Mouse (Mus musculus) bone marrow, adult 2 months (tissue): ENCODE measurements around the gene Gm10662. TPM values are rescaled to one million over a fixed set of nuclear protein-coding genes. Genes with fewer than 3 reads are reported as not detected.
"Not testable (repeated sequence)": the region's sequence is repeated elsewhere in the genome, so short reads cannot be mapped to it uniquely, and the experiment has no call there.

Experiments used
- H3K27ac ChIP-seq: fragments of 200-500 bp; 2 replicates; pipeline ENCODE4 v1.5.1; 2012; ENCODE audit warnings: low read depth, mild to moderate bottlenecking, control low read depth, inconsistent platforms, low read length; ENCODE audit not compliant: control insufficient read depth, poor library complexity, insufficient read depth
- H3K4me1 ChIP-seq: fragments of 200-500 bp; 2 replicates; pipeline ENCODE4 v1.6.1; 2011; ENCODE audit warnings: low read length; ENCODE audit not compliant: control insufficient read depth, insufficient read depth
- H3K4me3 ChIP-seq: fragments of 200-500 bp; replicated peaks from 2 replicates; pipeline ENCODE3; 2011; ENCODE audit warnings: mild to moderate bottlenecking, low read depth, low read length, control low read depth; ENCODE audit not compliant: control insufficient read depth
- WGBS: fragments of 180-500 bp; shearing (Covaris S2); methylation state at CpG from one replicate; pipeline ENCODE4 v1.1.7; 2018; 5-methylcytosine and 5-hydroxymethylcytosine counted together
- polyA plus RNA-seq: library from polyadenylated mRNA; stranded (reverse); fragments of >200 nt; gene quantifications from 2 replicates; pipeline ENCODE4 v1.2.4, GENCODE M21; 2011; ENCODE audit warnings: low replicate concordance; ENCODE audit not compliant: missing spikeins, insufficient read depth, insufficient read length

Gm10662 gene
- 2.6 TPM in 1 of 2 replicates, not detected in the other for polyA plus RNA-seq

GRCm38 (mm10) chr7:23144380-23144779, at the start of gene Gm10662:
TSS of gene Gm10662 (minus strand) at chr7:23144480.
- H3K4me1 ChIP-seq, H3K4me3 ChIP-seq, H3K27ac ChIP-seq: not testable (repeated sequence)
- no CpG with 5 or more reads among the region's 1 CpGs for WGBS

GRCm38 (mm10) chr7:23163505-23163904, 19.2 kb upstream of the Gm10662 start:
- not testable (repeated sequence) for H3K4me3 ChIP-seq, H3K4me1 ChIP-seq, H3K27ac ChIP-seq
- WGBS = 83% methylated on average over 10 of the region's 10 CpGs

Other genes starting within 250 kb of the Gm10662 start
- not detected in 2 replicates for gene Gm4214, start 159.8 kb downstream of the Gm10662 start, polyA plus RNA-seq
- gene Gm4216, start 124.6 kb downstream of the Gm10662 start, polyA plus RNA-seq = not detected in 2 replicates
- gene Vmn1r163, start 88.9 kb downstream of the Gm10662 start, polyA plus RNA-seq = not detected in 2 replicates
- gene Gm8720, start 77.0 kb downstream of the Gm10662 start, polyA plus RNA-seq = not detected in 2 replicates
- not detected in 2 replicates for gene Vmn1r165, start 72.9 kb upstream of the Gm10662 start, polyA plus RNA-seq
- not detected in 2 replicates for gene Vmn1r166, start 107.2 kb upstream of the Gm10662 start, polyA plus RNA-seq
- not detected in 2 replicates for gene Gm6902, start 134.4 kb upstream of the Gm10662 start, polyA plus RNA-seq
- 1.5 TPM in 1 of 2 replicates, not detected in the other for gene Nlrp4e, start 156.7 kb upstream of the Gm10662 start, polyA plus RNA-seq
- not detected in 2 replicates for gene Nlrp5, start 241.4 kb upstream of the Gm10662 start, polyA plus RNA-seq